Mouse (Mus musculus) C2C12 (cell line): ENCODE measurements around the gene Iqck.

Experiments
- CEBPB ChIP-seq: IDR thresholded peaks from one replicate; pipeline ENCODE4 v1.6.1; 2011; ENCODE audit warnings: low read depth, mild to moderate bottlenecking, control low read depth, moderate library complexity
- CTCF ChIP-seq: IDR thresholded peaks from one replicate; pipeline ENCODE4 v1.5.1; 2011; ENCODE audit not compliant: control insufficient read depth, insufficient read depth, insufficient read length
- FOSL1 ChIP-seq: IDR thresholded peaks from one replicate; pipeline ENCODE4 v1.8.0; 2011; ENCODE audit warnings: mild to moderate bottlenecking, low read length; ENCODE audit not compliant: poor library complexity, insufficient read depth, severe bottlenecking
- MAX ChIP-seq: IDR thresholded peaks from one replicate; pipeline ENCODE4 v1.6.1; 2011; ENCODE audit warnings: mild to moderate bottlenecking, control low read depth
- MYOD1 ChIP-seq: IDR thresholded peaks from one replicate; pipeline ENCODE4 v1.6.1; 2011; ENCODE audit warnings: low read depth; ENCODE audit not compliant: control insufficient read depth, insufficient read length
- MYOG ChIP-seq: IDR thresholded peaks from one replicate; pipeline ENCODE4 v1.6.1; 2011; ENCODE audit not compliant: control insufficient read depth, insufficient read length; ENCODE audit errors: extremely low read depth
- USF1 ChIP-seq: IDR thresholded peaks from one replicate; pipeline ENCODE4 v1.6.1; 2011; ENCODE audit warnings: low read depth, mild to moderate bottlenecking, control low read depth, moderate library complexity

DNA sequence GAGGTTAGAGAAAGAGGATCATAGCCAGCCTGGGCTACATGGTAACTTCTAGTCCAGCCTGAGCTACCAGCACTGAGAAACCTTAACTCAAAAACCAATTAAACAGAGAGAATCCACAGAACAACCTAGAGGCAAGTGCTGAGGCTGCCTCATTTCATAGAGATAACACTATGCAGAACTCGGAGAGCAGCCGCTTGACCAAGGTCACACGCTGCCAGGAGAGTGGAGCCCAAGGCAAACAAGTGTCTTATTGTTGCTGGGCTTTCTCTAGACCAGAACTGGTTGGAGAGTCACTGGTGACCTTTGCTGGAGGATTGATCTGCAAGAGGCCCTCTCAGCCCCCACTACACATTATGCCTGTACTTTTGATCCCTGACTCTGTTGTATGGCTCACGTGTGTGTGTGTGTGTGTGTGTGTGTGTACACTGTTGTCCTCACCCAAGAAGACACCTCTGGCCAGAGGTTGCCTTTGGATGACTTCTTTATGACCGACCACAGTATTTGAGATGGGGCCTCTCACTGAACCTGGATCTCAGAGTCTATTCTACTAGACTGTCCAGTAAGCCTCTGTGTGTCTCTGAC lies 133.8 kb downstream of the Iqck start:
- TF ChIP-seq MYOG (no peak), USF1 (no peak), CEBPB (no peak), MAX (no peak), CTCF (no peak), MYOD1 (no peak), FOSL1 (no peak)
